Mouse (Mus musculus): ENCODE measurements around the gene Creb5.

Gene Creb5

GRCm38 (mm10) chr6:53493864-53494263 lies 206.8 kb downstream of the Creb5 start:
- DNase-seq (ENCODE audit: low spot score), result no peak

- DNase-seq (ENCODE audit: low spot score), result no peak
Measured at GRCm38 (mm10) chr6:53495667-53496066, 208.6 kb downstream of the Creb5 start.

GRCm38 (mm10) chr6:53496325-53496753 lies 209.3 kb downstream of the Creb5 start:
- DNase-seq (ENCODE audit: low spot score), result no peak

- no peak for DNase-seq (ENCODE audit: low spot score)
Measured at GRCm38 (mm10) chr6:53497904-53498536, 210.9 kb downstream of the Creb5 start.

- no peak for DNase-seq (ENCODE audit: low spot score)
Measured at GRCm38 (mm10) chr6:53499621-53500295, 212.7 kb downstream of the Creb5 start.

GRCm38 (mm10) chr6:53501236-53501635 lies 214.2 kb downstream of the Creb5 start:
- no peak for DNase-seq (ENCODE audit: low spot score)

GRCm38 (mm10) chr6:53506947-53507564 lies 220.0 kb downstream of the Creb5 start:
- no peak for DNase-seq (ENCODE audit: low spot score)

- no peak for DNase-seq (ENCODE audit: low spot score)
Measured at GRCm38 (mm10) chr6:53508847-53509494, 221.9 kb downstream of the Creb5 start.

- DNase-seq (ENCODE audit: low spot score), result peak; percentile 21
Measured at GRCm38 (mm10) chr6:53510005-53510404, 222.9 kb downstream of the Creb5 start.

- no peak for DNase-seq (ENCODE audit: low spot score)
Measured at GRCm38 (mm10) chr6:53512226-53512625, 225.2 kb downstream of the Creb5 start.

GRCm38 (mm10) chr6:53513380-53513779 lies 226.3 kb downstream of the Creb5 start:
- no peak for DNase-seq (ENCODE audit: low spot score)

GRCm38 (mm10) chr6:53514862-53515261 lies 227.8 kb downstream of the Creb5 start:
- no peak for DNase-seq (ENCODE audit: low spot score)

- no peak for DNase-seq (ENCODE audit: low spot score)
Measured at GRCm38 (mm10) chr6:53515611-53516010, 228.5 kb downstream of the Creb5 start.

- DNase-seq (ENCODE audit: low spot score), result peak; percentile 21
Measured at GRCm38 (mm10) chr6:53517371-53517945, 230.4 kb downstream of the Creb5 start.

GRCm38 (mm10) chr6:53523743-53524497 lies 236.8 kb downstream of the Creb5 start:
- no peak for DNase-seq (ENCODE audit: low spot score)

- DNase-seq (ENCODE audit: low spot score), result no peak
Measured at GRCm38 (mm10) chr6:53526460-53526859, 239.4 kb downstream of the Creb5 start.

- no peak for DNase-seq (ENCODE audit: low spot score)
Measured at GRCm38 (mm10) chr6:53530742-53531141, 243.7 kb downstream of the Creb5 start.

GRCm38 (mm10) chr6:53531461-53531860 lies 244.4 kb downstream of the Creb5 start:
- peak; percentile 14 for DNase-seq (ENCODE audit: low spot score)

GRCm38 (mm10) chr6:53537530-53537929 lies 250.5 kb downstream of the Creb5 start:
- DNase-seq (ENCODE audit: low spot score), result no peak

- DNase-seq (ENCODE audit: low spot score), result no peak
Measured at GRCm38 (mm10) chr6:53541798-53542197, 254.7 kb downstream of the Creb5 start.

- peak; percentile 74 for DNase-seq (ENCODE audit: low spot score)
Measured at GRCm38 (mm10) chr6:53545483-53545900, 258.4 kb downstream of the Creb5 start.

- DNase-seq (ENCODE audit: low spot score), result no peak
Measured at GRCm38 (mm10) chr6:53545989-53546388, 258.9 kb downstream of the Creb5 start.

All from embryo, embryonic 10.5 days (tissue).